In genomic region chr2:170134026-170134690, GRCm38 (mm10) we compare ENCODE assay signal across 8 mouse cellular contexts. TPM values are rescaled to one million over a fixed set of nuclear protein-coding genes. Genes with fewer than 3 reads are reported as not detected.
DNase-seq lines count a peak whose midpoint lies in the region; ATAC-seq and TF ChIP-seq lines count a peak whose summit lies in the region.

No protein-coding gene starts in this region.

- peaks cover 11% of the 10 kb centered on the region for H3K4me1 ChIP-seq in lung, adult 2 months (ENCODE audit: control insufficient read depth, insufficient read depth, low read length)
- H3K4me1 ChIP-seq in embryonic facial prominence, embryonic 12.5 days, result peaks cover 18% of the 10 kb centered on the region
- H3K4me1 ChIP-seq in hindbrain, embryonic 15.5 days (replicated peaks), result peaks cover 29% of the 10 kb centered on the region
- peaks cover 18% of the 10 kb centered on the region for H3K4me1 ChIP-seq in midbrain, embryonic 14.5 days (ENCODE audit: control insufficient read depth, insufficient read depth, low read length)

- peak overlapping the region; percentile 87 for H3K27ac ChIP-seq in embryonic facial prominence, embryonic 12.5 days
- H3K27ac ChIP-seq in hindbrain, embryonic 15.5 days (replicated peaks), result no peak overlapping the region
- H3K27ac ChIP-seq in midbrain, embryonic 14.5 days (replicated peaks; ENCODE audit: low read depth, low read length), result no peak overlapping the region

- H3K36me3 ChIP-seq in embryonic facial prominence, embryonic 12.5 days, result no peaks in the 10 kb centered on the region
- H3K36me3 ChIP-seq in hindbrain, embryonic 15.5 days, result no peaks in the 10 kb centered on the region
- no peaks in the 10 kb centered on the region for H3K36me3 ChIP-seq in midbrain, embryonic 14.5 days (ENCODE audit: control insufficient read depth, insufficient read depth, low read length)

- TF ChIP-seq POLR2A in lung, adult 2 months (IDR thresholded peaks at IDR 0.05; ENCODE audit: borderline replicate concordance, extremely low read depth, low read depth, low read length), result no peak

- no peak for ATAC-seq in embryonic facial prominence, embryonic 12.5 days (ENCODE audit: insufficient number of reproducible peaks, insufficient read depth, low FRiP score, low TSS enrichment)
- ATAC-seq in hindbrain, embryonic 15.5 days (ENCODE audit: low FRiP score, low read depth), result no peak
- no peak for ATAC-seq in midbrain, embryonic 14.5 days (ENCODE audit: low FRiP score, low TSS enrichment)

- H3K9ac ChIP-seq in embryonic facial prominence, embryonic 12.5 days, result peak overlapping the region; percentile 34; the same call in 1 of the 2 replicates
- peak overlapping the region; percentile 14; the same call in 1 of the 2 replicates for H3K9ac ChIP-seq in hindbrain, embryonic 15.5 days
- no peak overlapping the region for H3K9ac ChIP-seq in midbrain, embryonic 14.5 days (replicated peaks; ENCODE audit: low read length)

- intact Hi-C loops in gastrocnemius, postnatal 14 days (cut with DNase I; ENCODE audit: low total_unique reads), result no loop called here

- no peak for TF ChIP-seq CTCF in lung, adult 2 months (IDR thresholded peaks at IDR 0.05; ENCODE audit: insufficient read depth, low read length)

- no peaks in the 10 kb centered on the region for H3K27me3 ChIP-seq in embryonic facial prominence, embryonic 12.5 days
- H3K27me3 ChIP-seq in hindbrain, embryonic 15.5 days, result 0 out of 2 replicates have a peak, but pooled peaks cover 4% of the 10 kb centered on the region
- H3K27me3 ChIP-seq in midbrain, embryonic 14.5 days (ENCODE audit: control insufficient read depth, insufficient read depth, low read length), result no peaks in the 10 kb centered on the region

- WGBS in lung, adult 2 months, result 20% methylated on average over 12 of the region's 12 CpGs
- 7% methylated on average over 12 of the region's 12 CpGs for WGBS in embryonic facial prominence, embryonic 12.5 days
- 18% methylated on average over 12 of the region's 12 CpGs for WGBS in hindbrain, embryonic 15.5 days
- WGBS in midbrain, embryonic 14.5 days, result 18% methylated on average over 12 of the region's 12 CpGs

- DNase-seq in lung, adult 2 months, result no peak
- DNase-seq in lung, postnatal 4 days, result no peak
- DNase-seq in midbrain, embryonic 14.5 days, result no peak
- no peak for DNase-seq in MN1 (ENCODE audit: low spot score)
- DNase-seq in layer of hippocampus, adult 9-11 months, result no peak
- no peak for DNase-seq in gastrocnemius, postnatal 14 days

- H3K4me2 ChIP-seq in embryonic facial prominence, embryonic 12.5 days (replicated peaks), result peak overlapping the region; percentile 68
- peak overlapping the region; percentile 80 for H3K4me2 ChIP-seq in hindbrain, embryonic 15.5 days
- peak overlapping the region; percentile 71 for H3K4me2 ChIP-seq in midbrain, embryonic 14.5 days (ENCODE audit: low read length)

- H3K9me3 ChIP-seq in embryonic facial prominence, embryonic 12.5 days, result no peaks in the 10 kb centered on the region
- no peaks in the 10 kb centered on the region for H3K9me3 ChIP-seq in hindbrain, embryonic 15.5 days
- H3K9me3 ChIP-seq in midbrain, embryonic 14.5 days (ENCODE audit: control insufficient read depth, low read length), result no peaks in the 10 kb centered on the region

- H3K4me3 ChIP-seq in lung, adult 2 months (replicated peaks; ENCODE audit: extremely low read depth, low read depth, low read length), result peak overlapping the region; percentile 35
- H3K4me3 ChIP-seq in embryonic facial prominence, embryonic 12.5 days, result peak overlapping the region; percentile 41
- peak overlapping the region; percentile 35; the same call in 1 of the 2 replicates for H3K4me3 ChIP-seq in hindbrain, embryonic 15.5 days
- H3K4me3 ChIP-seq in midbrain, embryonic 14.5 days (replicated peaks; ENCODE audit: low read depth, low read length), result peak overlapping the region; percentile 24; the same call in 1 of the 2 replicates

RNA-seq across cellular contexts. Expression of gene Zfp217, which starts 13.7 kb away (rescaled TPM):
- polyA plus RNA-seq in lung, adult 2 months (2012; rRNA removed), result 13.7 and 19.8 TPM in 2 replicates
- 4.5 and 4.9 TPM in 2 replicates for polyA plus RNA-seq in embryonic facial prominence, embryonic 12.5 days (2016; fragmentation: Nextera tagmentation; extraction: Ambion mirVana)
- polyA plus RNA-seq in hindbrain, embryonic 15.5 days (2015; fragmentation: Nextera tagmentation; extraction: Ambion mirVana), result 1.7 and 1.9 TPM in 2 replicates
- polyA plus RNA-seq in midbrain, embryonic 14.5 days (2014; fragmentation: Nextera tagmentation; extraction: Ambion mirVana), result 1.8 TPM in 2 replicates
- 10 to 100 TPM in 1 of 2 experiments, 1 to 10 TPM in 1; 7.7 to 10.1 TPM for total RNA-seq in gastrocnemius, postnatal 14 days (2021)
